Mouse (Mus musculus) cerebellum, adult 2 months (tissue): ENCODE results near the gene Tbc1d5.

Source experiments
- CTCF ChIP-seq: fragments of 200-500 bp; IDR thresholded peaks from 2 replicates; pipeline ENCODE4 v1.5.1; 2011; ENCODE audit warnings: low read depth, mild to moderate bottlenecking, control low read depth, low read length, moderate library complexity, borderline replicate concordance; ENCODE audit not compliant: insufficient read depth
- POLR2A ChIP-seq: fragments of 200-500 bp; IDR thresholded peaks from 2 replicates; pipeline ENCODE4 v1.6.1; 2011; ENCODE audit warnings: low read length, control low read depth, borderline replicate concordance; ENCODE audit not compliant: insufficient read depth

- TF ChIP-seq CTCF (no peak), POLR2A (no peak)
Measured at GRCm38 (mm10) chr17:50908160-50908559, 271.0 kb downstream of the Tbc1d5 start.
